Mouse (Mus musculus): ENCODE results near the gene Rnf212. TPM values are rescaled to one million over a fixed set of nuclear protein-coding genes. Genes with fewer than 3 reads are reported as not detected.

Gene Rnf212
- total RNA-seq, 2 experiments from 2014 or later = not detected

GRCm38 (mm10) chr5:108680871-108681270, 93.9 kb downstream of the Rnf212 start:
- no peak for DNase-seq (ENCODE audit: low spot score in 2 of 2)
- intact Hi-C loops (cut with DNase I) = no loop called here

- no peak for DNase-seq (ENCODE audit: low spot score in 2 of 2)
- intact Hi-C loops (cut with DNase I) = loop anchor here (10.0 kb wide), 1 partner anchor 875 kb away; the partner anchor contains the start of gene Crlf2
Measured at GRCm38 (mm10) chr5:108679909-108680308, 94.9 kb downstream of the Rnf212 start.

Other genes starting within 250 kb of the Rnf212 start
- gene Cplx1, start 225.0 kb downstream of the Rnf212 start, total RNA-seq (2021) = 100 to 1,000 TPM; 640 to 650 TPM
- gene Gak, start 145.2 kb downstream of the Rnf212 start, total RNA-seq (2021) = 10 to 100 TPM; 98.6 to 99.1 TPM
- 10 to 100 TPM; 37.4 to 42.1 TPM for gene Tmem175, start 145.2 kb downstream of the Rnf212 start, total RNA-seq (2021)
- gene Idua, start 114.7 kb downstream of the Rnf212 start, total RNA-seq (2021) = 10 to 100 TPM; 11.4 to 15.0 TPM
- gene Dgkq, start 105.3 kb downstream of the Rnf212 start, total RNA-seq (2021) = 10 to 100 TPM; 46.9 to 57.7 TPM
- gene Slc26a1, start 99.4 kb downstream of the Rnf212 start, total RNA-seq (2021) = 1 to 10 TPM; 1.3 to 1.5 TPM
- 10 to 100 TPM; 20.0 to 20.6 TPM for gene Fgfrl1, start 82.6 kb downstream of the Rnf212 start, total RNA-seq (2021)
- not detected for gene Tmed11, start 20.4 kb upstream of the Rnf212 start, total RNA-seq (2021)
- not detected for gene Vmn2r8, start 33.9 kb upstream of the Rnf212 start, total RNA-seq (2021)
- not detected for gene Vmn2r9, start 77.6 kb upstream of the Rnf212 start, total RNA-seq (2021)
- not detected for gene Vmn2r10, start 231.5 kb upstream of the Rnf212 start, total RNA-seq (2021)